Mouse (Mus musculus) heart, postnatal 25 days (tissue): ENCODE measurements around the gene Frmd4a. TPM values are rescaled to one million over a fixed set of nuclear protein-coding genes. Genes with fewer than 3 reads are reported as not detected.

Source experiments
- DNase-seq: peaks from one replicate; pipeline ENCODE4 v3.0.0; 2022; ENCODE audit warnings: low spot score
- intact Hi-C: fragments of 180-260 bp; cut with DNase I; formaldehyde crosslinking; loops from one replicate; pipeline ENCODE4 v1.15.1; 2025
- total RNA-seq, 2 experiments: library from RNA; stranded (reverse); gene quantifications; 2 replicates each; pipeline ENCODE4 v1.2.3; 2021

Frmd4a gene
- total RNA-seq, 2 experiments from 2014 or later: 21.6 to 31.3 TPM

DNA sequence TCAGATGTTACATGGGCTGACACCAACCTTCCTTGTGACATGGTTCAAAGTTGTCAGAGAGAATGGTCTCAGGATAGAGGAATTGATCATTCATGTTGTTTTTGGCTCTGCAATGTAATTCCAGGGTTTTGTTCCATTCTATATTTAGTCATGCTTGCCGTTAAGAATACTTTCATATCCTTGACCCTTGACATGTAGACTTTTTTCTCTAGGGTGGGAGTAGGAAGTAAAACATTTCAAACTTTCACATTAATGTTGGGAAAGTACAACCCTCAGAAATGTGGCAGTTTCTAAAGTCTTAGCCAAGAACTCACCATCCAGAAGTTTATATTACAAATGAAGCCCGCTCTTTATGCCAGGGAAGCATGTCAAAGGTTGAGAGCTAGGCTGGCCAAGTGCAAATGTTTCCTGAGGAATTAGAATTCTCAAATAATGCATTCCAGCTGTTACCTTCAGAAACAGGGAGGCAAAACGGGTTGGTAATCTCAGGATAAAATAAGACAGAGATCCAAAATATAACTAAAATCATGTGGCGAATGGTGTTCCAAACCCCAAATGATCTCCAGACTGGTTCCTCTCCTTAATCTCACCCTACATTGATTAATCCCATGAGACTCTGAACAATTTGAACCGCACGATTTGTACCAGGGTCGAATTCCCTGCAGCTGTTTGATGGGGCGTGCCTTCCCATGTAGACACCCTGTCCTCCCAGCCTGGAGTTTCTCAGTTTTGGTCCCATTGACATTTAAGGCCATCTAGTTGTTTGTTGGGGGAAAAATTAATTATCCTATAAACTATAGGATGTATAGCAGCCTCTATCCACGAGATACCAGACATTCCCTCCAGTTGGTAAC lies 344.7 kb downstream of the Frmd4a start:
- intact Hi-C loops: no loop called here

DNA sequence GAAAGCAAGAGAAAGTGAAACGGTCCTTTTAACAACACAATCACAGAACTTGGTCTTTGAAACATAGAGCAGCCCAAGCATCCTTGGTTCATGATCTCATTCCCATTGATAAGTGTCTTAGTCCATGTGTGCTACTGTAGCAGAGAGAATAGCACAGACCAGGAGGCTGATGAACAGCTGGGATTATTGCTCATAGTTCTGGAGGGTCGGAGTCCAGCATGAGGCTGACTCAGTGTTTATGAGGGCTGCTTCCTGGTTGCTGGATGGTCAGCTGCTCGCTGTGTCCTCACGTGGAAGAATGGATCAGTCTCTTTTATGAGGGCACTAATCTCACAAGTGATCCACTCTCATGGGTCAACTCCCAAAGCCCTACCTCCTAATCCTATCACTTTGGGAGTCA lies 347.4 kb downstream of the Frmd4a start:
- DNase-seq: no peak
- intact Hi-C loops: no loop called here

More for the DNA sequence above, 344.7 kb downstream of the Frmd4a start:
- no peak for DNase-seq

DNA sequence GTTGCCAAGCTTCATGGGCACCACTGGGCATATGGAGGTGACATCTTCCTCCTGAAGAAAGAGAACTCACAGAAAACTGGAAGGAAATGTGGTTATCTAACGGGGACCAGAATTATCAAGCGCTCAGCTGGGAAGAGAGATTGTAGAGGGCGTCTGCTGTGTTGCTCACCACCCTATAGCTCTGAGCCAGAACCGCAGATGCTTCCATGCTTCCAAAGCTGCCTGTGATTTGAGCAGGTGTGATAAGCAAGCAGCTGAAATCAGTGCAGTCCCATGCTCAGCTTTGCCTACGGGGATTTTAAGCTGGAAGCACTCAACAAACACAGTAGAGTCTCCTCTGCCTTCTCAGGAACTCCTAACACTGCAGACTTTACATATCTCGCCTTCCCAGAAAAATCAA lies 351.0 kb downstream of the Frmd4a start:
- intact Hi-C loops: no loop called here
- DNase-seq: no peak

DNA sequence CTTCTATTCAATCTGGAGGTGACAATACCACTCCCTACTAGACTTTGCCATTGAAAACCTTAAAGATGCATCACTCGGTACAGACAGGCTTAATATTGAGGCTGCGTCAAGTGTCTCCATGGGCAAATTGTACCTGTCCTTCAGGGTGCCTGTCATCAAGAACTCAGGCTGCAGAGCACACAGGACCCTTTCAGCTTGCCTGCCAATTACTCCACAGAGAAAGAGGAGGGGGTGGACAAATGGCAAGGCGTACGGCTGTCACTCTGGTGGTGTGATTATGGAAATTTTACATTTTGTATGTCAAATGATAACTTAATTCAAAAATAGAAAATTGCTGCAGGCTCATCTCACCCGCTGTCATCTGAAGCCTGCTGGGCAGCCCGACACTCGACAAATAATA lies 353.0 kb downstream of the Frmd4a start:
- intact Hi-C loops: no loop called here
- DNase-seq: no peak

DNA sequence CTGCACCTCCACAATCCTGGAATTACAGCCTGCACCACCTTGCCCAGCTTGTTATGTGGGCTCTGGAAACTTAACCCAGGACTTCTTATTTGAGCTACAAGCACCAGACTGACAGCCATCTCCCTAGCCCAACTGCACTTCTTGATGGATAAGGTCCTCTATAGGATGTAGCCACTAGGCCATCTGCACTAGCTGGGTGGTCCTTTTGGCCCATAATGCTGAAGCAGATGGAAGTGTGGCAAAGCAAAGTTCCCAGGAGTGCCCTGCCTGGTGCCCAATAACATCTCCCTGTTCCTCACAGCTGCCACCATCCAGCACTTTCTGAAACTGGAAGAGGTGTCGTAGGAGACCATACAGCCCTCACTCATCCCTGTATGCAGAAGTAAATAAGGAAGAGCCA lies 353.8 kb downstream of the Frmd4a start:
- no peak for DNase-seq
- intact Hi-C loops: no loop called here

DNA sequence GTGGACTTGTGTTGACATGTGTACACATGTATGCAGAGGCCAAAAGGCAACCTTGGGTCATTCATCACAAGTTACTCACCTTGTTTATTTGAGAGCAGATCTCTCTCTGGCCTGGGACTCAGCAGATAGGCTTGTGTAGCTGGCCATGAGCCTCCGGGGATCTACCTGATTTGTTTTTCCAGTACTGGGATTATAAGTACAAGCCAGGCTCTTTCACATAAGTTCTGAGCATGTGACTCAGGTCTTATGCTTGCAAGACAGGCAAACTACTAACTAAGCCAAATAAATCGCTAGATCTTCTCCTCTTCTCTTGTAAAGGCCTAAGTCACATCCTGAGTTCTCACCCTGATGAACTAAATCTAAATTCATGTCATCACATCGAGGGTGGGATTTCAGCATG lies 361.3 kb downstream of the Frmd4a start:
- intact Hi-C loops: no loop called here
- no peak for DNase-seq

DNA sequence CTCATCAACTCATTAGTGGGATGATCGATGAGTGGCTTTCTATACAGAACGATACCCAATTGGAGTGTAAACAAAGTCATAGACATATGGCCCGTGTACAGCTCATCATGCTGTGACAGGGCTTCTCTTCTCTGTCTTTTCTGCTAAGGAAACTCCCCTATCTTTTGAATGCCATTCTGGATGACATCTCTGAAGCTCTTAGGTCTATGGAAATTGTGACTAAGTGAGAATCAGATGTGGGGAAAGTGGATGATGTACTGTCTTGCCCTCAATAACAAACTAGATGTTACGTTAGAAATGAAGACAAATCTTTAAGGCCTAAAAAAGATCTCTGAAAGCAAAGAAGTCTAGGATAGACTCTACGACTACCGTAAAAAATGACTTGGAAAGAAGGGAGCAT lies 362.9 kb downstream of the Frmd4a start:
- intact Hi-C loops: no loop called here
- DNase-seq: no peak

DNA sequence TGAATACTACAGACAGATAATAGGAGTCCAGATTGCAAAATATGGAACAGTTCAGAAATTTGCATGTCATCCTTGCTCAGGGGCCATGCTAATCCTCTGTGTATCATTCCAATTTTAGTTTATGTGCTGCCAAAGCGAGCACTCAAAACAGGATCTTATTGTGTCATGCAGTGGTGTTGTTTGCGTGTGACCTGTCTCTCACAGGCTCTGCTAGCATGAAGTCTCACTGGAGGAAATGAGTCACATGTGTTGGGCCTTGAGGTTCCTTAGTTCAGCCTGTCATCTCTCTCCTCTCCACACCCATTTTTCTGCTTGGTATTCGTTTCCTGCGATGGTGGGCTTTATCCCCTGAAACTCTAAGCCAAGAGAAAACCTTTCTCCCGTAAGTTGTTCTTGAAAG lies 363.4 kb downstream of the Frmd4a start:
- intact Hi-C loops: no loop called here
- DNase-seq: no peak

DNA sequence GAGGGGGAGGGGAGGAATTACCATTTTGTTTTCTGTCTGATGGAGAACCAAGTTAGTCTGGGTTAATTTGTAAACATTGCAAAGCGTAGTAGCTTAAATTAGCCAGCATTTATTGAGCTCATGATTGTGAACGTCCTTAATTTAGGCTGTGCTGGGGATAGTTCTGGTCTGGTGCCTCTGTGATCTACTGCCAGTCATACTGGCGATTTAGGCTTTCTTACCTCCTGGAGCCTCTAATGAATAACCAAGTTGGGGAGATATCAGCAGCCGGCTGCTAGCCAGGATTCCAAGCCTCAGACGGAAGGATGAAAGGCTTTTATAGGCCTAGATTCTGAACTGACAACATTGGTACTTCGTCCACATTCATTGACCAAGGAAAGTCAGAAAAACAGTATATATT lies 369.0 kb downstream of the Frmd4a start:
- no peak for DNase-seq
- intact Hi-C loops: no loop called here

DNA sequence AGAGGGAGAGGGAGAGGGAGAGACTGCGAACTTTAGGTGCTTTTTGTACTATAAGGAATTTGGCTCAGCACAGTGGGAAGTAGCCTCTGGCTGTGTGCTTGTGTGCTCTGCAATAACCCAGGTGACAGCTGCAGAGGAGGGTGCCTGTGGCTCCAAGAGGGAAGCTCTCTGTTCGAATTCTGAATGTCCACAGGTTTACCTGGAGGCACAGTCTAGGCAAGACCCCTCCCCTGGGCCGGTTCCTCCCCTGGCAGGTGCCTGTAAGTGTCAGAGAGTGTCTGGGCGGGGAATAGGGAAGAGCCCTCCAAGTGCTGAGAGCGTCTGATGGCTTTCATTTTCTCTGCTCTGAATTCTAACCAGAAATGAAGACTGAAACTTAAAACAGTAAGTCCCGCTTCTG lies 371.8 kb downstream of the Frmd4a start:
- intact Hi-C loops: no loop called here
- no peak for DNase-seq

DNA sequence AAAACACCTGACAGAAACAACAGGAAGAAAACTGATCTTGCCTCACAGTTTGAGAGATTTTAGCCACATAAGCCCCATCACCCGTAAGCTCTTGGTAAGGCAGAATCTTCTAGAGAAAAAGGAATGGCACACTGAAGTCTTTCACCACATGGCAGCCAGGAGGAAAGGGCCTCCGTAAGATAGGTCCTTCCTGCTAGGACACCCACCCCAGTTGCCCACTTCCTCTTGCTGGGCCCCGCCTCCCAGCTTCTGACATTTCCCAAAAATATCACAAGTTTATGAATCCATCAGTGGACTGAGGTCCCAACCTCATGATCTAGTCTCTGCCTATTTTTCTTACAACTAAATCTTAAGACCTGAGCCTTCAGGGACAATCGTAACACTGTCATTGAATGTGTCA lies 373.6 kb downstream of the Frmd4a start:
- intact Hi-C loops: no loop called here
- DNase-seq: no peak

DNA sequence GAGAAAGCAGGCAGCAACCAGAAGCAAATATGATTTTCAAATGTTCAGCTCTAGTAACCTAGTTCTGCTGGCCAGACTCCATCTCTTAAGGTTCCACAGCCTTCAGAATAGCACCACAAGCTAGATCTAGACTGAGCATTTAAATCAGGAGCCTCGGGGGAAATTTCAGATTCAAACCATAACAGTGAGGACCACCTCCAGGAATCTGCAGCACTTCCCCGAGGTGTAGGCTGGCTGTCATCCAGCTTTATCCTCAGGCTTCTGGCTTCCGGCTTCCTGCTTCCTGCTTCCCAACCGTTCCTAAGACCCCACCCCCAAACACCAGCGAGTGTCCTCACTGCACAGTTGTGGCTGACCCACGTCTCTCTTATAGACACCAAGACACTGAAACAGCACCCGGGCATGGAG lies 374.2 kb downstream of the Frmd4a start:
- DNase-seq: peak; percentile 21
- intact Hi-C loops: no loop called here

DNA sequence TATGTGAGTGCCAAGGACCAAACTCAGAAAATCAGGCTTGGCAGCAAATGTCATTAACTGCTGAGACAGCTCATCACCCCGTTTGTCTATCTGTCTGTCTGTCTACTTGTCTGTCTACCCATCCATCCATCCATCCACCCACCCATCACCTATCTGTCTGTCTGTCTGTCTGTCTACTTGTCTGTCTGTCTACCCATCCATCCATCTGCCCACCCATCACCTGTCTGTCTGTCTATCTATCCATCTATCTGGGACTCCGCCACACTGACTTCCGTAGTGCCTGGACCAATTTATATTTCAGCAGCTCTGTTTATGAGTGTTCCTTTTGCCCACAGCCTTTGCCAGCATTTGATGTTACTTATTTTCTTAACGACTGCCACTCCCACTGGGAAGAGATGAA lies 375.5 kb downstream of the Frmd4a start:
- no peak for DNase-seq
- intact Hi-C loops: no loop called here

DNA sequence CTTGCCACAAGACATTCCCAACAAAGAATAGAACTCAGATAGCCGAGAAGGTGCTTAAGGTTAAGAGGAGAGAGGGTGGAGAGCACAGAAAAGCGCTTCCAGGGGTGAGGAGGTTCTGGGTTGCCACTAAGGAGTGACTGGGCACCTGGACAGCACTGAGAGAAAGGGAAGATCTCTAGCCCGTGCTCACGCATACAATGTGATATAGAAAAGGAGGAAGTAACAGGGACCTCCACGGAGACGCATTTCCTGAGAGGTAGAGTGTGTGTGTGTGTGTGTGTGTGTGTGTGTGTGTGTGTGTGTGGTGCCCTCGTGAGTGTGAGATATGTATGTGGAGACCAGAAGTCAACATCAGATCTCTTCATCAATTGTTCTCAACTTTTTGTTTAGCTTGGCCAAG lies 377.1 kb downstream of the Frmd4a start:
- no peak for DNase-seq
- intact Hi-C loops: no loop called here

DNA sequence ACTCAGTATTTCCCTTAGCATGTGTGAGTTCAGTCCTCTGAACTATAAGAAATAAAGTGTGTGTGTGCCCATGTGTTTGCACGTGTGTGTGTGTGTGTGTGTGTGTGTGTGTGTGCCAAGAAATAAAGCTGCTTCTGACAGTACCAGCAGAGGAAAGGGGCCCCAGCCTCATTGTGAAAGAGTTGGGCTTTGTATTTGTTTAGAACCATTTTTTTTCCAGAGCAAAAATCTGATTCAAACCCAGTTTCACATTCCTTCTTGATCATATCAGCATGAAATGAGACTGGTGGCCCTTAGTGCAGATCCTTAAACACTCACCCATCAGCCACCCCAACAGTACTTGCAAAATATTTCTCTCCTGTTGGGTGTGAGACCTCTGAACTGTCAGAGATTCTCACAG lies 382.2 kb downstream of the Frmd4a start:
- intact Hi-C loops: loop anchor here (5.0 kb wide), 1 partner anchor 83 kb away; no protein-coding TSS in a partner anchor
- no peak for DNase-seq

DNA sequence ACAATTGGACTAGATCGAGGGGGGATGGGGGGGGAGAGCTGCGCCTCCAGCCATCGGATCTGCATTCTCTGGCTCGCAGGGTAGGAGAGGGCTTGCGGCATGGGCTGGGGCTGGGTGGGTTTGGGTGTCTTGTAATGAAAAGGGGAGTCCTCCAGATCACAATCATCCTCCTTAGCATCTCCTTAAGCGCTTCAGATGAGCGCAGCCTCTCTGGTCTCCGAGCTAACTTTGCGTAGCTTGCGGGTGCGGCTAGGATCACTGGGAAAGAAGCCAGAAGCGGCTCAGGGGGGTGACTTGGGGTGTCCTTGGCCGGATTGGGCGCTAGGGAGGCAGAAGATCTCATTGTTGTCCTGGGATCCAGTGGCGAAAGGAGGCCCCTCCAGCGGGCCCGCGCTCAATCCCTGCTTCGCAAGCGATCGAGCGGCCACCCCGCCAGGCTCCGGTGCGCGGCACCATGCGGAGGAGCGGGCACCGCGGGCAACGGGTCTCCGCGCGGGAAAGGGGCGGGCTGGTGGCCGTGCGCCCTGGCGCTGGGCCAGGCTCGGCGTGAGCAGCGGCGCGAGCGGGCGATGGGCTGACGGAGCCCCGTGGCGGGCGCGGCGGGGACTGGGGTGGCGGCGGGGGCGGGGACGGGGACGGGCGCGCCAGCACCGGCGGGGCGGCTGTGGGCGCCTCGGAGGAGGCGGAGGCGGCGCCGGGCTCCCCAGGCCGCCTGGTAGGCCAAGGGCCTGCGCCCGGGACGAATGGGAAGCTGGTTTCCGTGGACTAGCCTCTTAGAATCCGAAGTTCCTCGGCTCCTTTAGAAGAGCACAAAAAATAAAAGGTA lies 383.5 kb downstream of the Frmd4a start:
- peak; percentile 45 for DNase-seq
- intact Hi-C loops: loop anchor here (5.0 kb wide), 1 partner anchor 81 kb away; no protein-coding TSS in a partner anchor

DNA sequence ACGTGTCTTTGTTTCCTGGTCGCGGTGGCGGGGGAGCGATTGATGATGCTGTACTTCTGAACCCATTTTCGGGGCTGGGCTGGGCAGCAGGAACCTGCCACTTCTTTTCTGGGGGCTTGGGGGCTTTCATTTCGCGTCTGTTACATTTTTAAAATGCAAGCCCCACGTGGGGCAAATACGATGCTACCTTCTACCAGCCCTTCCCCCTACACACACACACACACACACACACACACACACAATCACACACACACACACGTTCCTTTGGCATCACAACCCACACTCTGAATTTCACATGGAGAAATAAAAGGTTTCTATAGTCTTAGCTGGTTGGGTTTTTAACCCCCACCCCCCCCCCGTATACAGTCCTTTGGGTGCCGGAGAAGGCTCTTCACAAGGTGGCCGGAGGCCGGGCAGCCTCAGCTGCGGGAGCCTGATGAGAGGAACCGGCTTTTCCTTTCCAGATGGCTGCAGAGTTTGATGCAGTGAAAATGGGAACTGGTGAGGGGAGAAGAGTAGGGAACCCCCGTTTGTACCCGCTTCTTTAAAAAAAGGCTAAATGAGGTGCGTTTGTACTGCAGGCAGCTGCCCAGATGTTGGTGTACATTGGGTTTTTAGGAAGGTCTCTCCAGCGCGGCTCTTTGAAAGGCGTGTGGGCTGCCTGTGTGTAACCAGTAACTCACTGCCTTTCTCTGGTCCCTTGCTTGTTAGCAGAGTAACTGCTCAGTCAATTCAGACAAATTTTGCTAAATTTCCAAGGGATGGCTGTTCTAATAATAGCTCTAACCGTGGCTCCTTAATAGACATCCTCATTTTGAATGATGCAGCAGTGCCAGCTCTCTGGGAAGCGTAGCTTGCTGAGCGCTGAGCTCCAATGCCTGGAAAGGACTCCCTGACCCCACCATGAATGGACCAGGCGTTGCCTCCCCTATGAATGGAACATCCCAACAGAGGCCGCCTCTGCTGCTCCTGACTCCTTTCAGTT lies 384.4 kb downstream of the Frmd4a start:
- DNase-seq: no peak

DNA sequence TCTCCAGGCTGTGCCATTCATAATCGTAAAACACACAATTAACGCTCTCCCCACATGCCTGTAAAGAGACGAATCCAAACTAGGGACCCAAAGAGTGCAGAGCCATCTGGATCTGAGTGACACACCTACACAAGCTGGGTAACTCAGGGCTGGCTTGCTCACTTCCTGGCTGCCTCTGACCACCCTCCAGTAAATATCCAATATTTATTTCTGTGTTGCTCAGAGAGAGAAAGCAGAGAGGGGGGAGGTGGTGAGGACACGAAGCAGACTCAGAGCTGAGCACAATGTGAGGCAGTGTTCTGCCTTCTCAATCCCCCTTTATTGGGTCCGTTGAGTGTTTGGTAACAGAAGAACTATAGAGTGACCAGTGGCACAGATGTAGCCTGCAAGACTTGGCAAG lies 389.5 kb downstream of the Frmd4a start:
- no peak for DNase-seq
- intact Hi-C loops: loop anchor here (5.0 kb wide), 1 partner anchor 35 kb away; no protein-coding TSS in a partner anchor

More for the DNA sequence above, 384.4 kb downstream of the Frmd4a start:
- intact Hi-C loops: loop anchor here (5.0 kb wide), 1 partner anchor 80 kb away; no protein-coding TSS in a partner anchor

DNA sequence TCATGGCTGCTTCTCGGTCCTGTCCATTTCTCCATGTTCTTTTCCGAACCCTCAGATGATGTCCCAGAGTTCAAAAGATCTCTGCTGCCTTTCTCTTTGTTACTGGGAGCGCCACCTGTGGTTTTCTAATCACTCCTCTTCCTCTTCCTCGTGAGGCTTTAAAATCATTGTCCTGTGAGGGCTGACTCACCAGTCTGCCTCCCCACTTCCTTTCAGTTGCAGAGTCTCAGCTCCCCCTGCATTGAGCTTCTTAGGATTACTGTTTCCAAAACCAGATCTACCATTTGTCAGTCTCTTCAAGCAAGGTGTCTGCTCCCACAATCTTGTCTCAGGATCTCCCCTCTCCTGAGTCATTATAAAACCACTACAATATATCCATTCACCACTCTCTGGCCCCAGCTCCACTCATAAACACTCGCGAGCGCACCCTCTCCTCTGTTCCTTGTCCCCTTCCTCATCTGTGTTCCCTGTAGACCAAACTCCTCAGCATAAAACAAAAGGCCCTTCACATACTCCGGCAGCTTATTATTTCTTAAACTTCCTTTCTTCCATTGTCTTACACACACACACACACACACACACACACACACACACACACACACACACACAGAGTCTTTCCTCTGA lies 392.4 kb downstream of the Frmd4a start:
- DNase-seq: no peak
- intact Hi-C loops: loop anchor here (5.0 kb wide), 1 partner anchor 32 kb away; no protein-coding TSS in a partner anchor
